Mouse (Mus musculus) stomach, postnatal 0 days (tissue): ENCODE measurements around the gene Lrrc32. TPM values are rescaled to one million over a fixed set of nuclear protein-coding genes. Genes with fewer than 3 reads are reported as not detected.

Experiments
- ATAC-seq: fragments of 200-750 bp; cut with Nextera tagmentation; 2 replicates; pipeline ENCODE4 v1.8.0; 2017; ENCODE audit not compliant: low FRiP score, low TSS enrichment
- DNase-seq: peaks from one replicate; pipeline ENCODE4 v3.0.0-alpha.2; 2016; ENCODE audit warnings: low spot score
- H3K27ac ChIP-seq: fragments of 300-500 bp; sonication (generic); replicated peaks from 2 replicates; pipeline ENCODE4 v1.5.1; 2014; ENCODE audit warnings: mild to moderate bottlenecking, control low read depth
- H3K27me3 ChIP-seq: fragments of 300-500 bp; sonication (generic); 2 replicates; pipeline ENCODE4 v1.6.1; 2014; ENCODE audit warnings: low read length; ENCODE audit not compliant: control insufficient read depth, insufficient read depth
- H3K36me3 ChIP-seq: fragments of 300-500 bp; sonication (generic); 2 replicates; pipeline ENCODE4 v1.6.1; 2014; ENCODE audit warnings: low read length, mixed read lengths; ENCODE audit not compliant: control insufficient read depth, insufficient read depth
- H3K4me1 ChIP-seq: fragments of 300-500 bp; sonication (generic); replicated peaks from 2 replicates; pipeline ENCODE4 v1.6.1; 2014; ENCODE audit warnings: antibody characterized with exemption; ENCODE audit not compliant: control insufficient read depth, insufficient read depth
- H3K4me2 ChIP-seq: fragments of 300-500 bp; sonication (generic); replicated peaks from 2 replicates; pipeline ENCODE4 v1.6.1; 2014; ENCODE audit warnings: low read depth, mild to moderate bottlenecking, control low read depth, moderate library complexity
- H3K4me3 ChIP-seq: fragments of 300-500 bp; sonication (generic); 2 replicates; pipeline ENCODE4 v1.5.1; 2014; ENCODE audit warnings: low read depth, low read length, control low read depth
- H3K9ac ChIP-seq: fragments of 300-500 bp; sonication (generic); 2 replicates; pipeline ENCODE4 v1.6.1; 2014; ENCODE audit warnings: mild to moderate bottlenecking, low read length, control low read depth, mixed read lengths
- H3K9me3 ChIP-seq: fragments of 300-500 bp; sonication (generic); 2 replicates; pipeline ENCODE4 v1.6.1; 2016; ENCODE audit warnings: low read length; ENCODE audit not compliant: control insufficient read depth
- CTCF ChIP-seq: IDR thresholded peaks from 2 replicates; pipeline ENCODE4 v1.5.1; 2016; ENCODE audit warnings: antibody characterized with exemption, low read depth, mild to moderate bottlenecking, moderate library complexity
- EP300 ChIP-seq: optimal IDR thresholded peaks from 2 replicates; pipeline ENCODE3; 2016; ENCODE audit warnings: antibody characterized with exemption
- WGBS: fragments of 180-500 bp; shearing (Covaris S2); extraction: QIAGEN DNeasy Blood & Tissue Kit; methylation state at CpG from one replicate; pipeline ENCODE4 v1.1.7; 2014; 5-methylcytosine and 5-hydroxymethylcytosine counted together
- polyA plus RNA-seq: library from polyadenylated mRNA; unstranded; fragments of >200 nt; fragmentation: Nextera tagmentation; extraction: Ambion mirVana; gene quantifications from 2 replicates; pipeline ENCODE4 v1.2.1, GENCODE M21; 2015

Lrrc32 gene
- polyA plus RNA-seq, 1 experiment from 2014 or later = 3.6 TPM

DNA sequence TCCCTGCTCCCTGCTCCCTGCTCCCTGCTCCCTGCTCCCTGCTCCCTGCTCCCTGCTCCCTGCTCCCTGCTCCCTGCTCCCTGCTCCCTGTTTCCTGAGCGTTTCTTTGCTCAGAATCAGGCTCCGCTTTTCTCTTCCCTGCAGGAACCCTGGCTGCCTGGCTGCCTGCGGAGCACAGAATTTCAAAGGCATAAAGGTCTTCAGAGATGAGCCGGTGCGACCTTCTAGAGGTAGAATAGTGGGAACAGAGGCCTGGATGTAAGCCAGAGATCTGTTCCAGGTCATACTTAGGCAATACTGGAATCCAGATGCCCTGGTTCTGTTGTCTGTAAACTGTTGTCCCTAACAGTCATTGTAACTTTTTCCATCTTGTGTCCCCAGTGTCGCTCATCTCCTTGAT lies 35.3 kb downstream of the Lrrc32 start:
- ATAC-seq = no peak

DNA sequence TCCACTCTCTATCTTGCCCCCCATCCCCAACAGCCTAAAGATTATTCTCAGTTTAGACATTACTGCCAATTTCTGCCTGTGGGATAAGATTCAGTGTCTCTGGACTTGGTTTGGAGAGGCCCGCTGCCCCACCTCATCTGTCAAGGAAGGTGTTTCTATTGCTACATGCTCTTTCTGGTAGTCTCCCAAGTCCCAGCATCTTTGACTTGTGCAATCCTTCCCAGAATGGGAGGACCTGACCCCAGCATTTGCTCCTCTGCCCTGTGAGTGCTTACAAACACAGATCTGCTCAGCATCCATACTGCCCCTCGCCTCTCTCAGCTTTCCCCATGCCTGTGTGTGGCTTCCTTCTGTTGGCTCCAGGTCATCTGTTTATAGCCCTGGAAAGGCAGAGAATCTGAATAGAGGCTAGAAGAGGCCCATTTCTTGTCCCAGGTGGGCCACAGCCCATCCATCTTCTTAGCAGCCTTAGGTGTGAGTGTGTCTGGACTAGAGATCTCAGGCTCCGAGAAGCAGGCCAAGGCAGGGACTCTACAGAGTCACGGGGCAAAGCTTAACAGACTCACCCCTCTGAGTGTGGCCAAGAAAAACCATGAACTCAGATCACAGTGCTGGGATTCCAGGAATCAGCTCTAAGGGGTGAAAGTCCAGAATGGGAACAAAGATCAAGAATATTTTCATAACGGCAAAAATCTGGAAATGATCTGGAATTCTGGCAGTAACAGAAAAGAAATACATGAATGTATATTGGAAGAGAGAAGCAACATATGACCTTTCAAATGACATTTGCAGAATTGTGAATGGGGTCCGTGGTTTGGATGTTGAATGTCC lies 36.0 kb downstream of the Lrrc32 start:
- no peak overlapping the region for H3K4me3 ChIP-seq
- TF ChIP-seq CTCF (no peak), EP300 (no peak)
- H3K4me1 ChIP-seq = peaks cover 9% of the 10 kb centered on the region; the same call in 1 of the 2 replicates
- no peaks in the 10 kb centered on the region for H3K9me3 ChIP-seq
- H3K9ac ChIP-seq = no peak overlapping the region
- peak overlapping the region; percentile 56 for H3K27ac ChIP-seq
- 62% methylated on average over 6 of the region's 6 CpGs for WGBS
- DNase-seq = no peak
- no peak overlapping the region for H3K4me2 ChIP-seq
- H3K27me3 ChIP-seq = no peaks in the 10 kb centered on the region
- no peaks in the 10 kb centered on the region for H3K36me3 ChIP-seq
- ATAC-seq = 0 out of 2 replicates have a peak, but pooled peaks have one; percentile 14

More for the DNA sequence above, 35.3 kb downstream of the Lrrc32 start:
- TF ChIP-seq EP300 (no peak), CTCF (no peak)
- Histone ChIP-seq H3K27me3 (no peaks in the 10 kb centered on the region), H3K4me3 (no peak overlapping the region), H3K4me2 (no peak overlapping the region), H3K9me3 (no peaks in the 10 kb centered on the region), H3K4me1 (peaks cover 9% of the 10 kb centered on the region; the same call in 1 of the 2 replicates), H3K9ac (no peak overlapping the region), H3K36me3 (no peaks in the 10 kb centered on the region), H3K27ac (peak overlapping the region; percentile 73)
- DNase-seq = no peak
- WGBS = 40% methylated on average over 6 of the region's 6 CpGs

DNA sequence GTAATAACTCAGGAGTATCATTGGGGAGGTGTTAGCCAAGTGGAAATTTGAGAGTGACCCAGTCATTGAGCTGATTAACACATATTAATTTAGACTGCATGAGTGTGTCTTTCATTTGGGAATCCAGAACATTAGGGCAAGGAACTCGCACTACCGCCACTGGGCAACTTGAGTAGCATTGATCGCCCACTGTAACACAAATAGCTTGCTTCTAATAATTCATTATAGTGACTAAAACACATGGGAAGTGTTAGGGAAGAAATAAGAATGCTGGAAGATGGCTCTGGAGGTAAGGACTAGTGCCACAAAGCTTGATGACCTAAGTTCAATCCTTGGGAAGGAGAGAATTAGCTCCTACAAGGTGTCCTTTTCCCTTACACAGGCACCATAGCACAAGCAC lies 38.0 kb downstream of the Lrrc32 start:
- DNase-seq (no peak), ATAC-seq (no peak)
- H3K4me2 ChIP-seq = no peak overlapping the region
- H3K27ac ChIP-seq = no peak overlapping the region
- H3K4me1 ChIP-seq = peaks cover 9% of the 10 kb centered on the region; the same call in 1 of the 2 replicates
- no peak overlapping the region for H3K4me3 ChIP-seq
- no peaks in the 10 kb centered on the region for H3K27me3 ChIP-seq
- H3K9ac ChIP-seq = no peak overlapping the region
- H3K9me3 ChIP-seq = no peaks in the 10 kb centered on the region
- TF ChIP-seq CTCF = no peak
- TF ChIP-seq EP300 = no peak
- no peaks in the 10 kb centered on the region for H3K36me3 ChIP-seq
- 97% methylated on average over 3 of the region's 3 CpGs for WGBS

DNA sequence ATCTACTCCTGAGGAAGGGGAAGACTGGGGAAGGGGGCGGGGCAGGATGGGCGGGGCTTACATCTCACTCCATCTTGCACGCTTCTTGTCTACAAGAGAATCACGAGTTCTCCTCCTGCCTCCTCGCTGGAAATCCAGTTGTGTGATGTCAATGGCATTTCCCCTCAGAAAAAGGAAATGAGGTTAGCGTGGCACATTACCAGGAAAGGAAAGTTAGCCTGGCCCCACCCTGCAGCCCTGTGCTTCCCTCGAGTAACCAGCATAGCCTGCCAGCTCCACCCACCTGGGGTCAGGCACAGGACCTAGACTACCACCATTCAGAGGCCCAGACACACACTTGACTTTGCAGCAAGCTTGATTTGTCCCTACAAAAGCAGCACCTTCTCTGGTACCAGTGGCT lies 42.5 kb downstream of the Lrrc32 start:
- no peaks in the 10 kb centered on the region for H3K36me3 ChIP-seq
- H3K4me3 ChIP-seq = no peak overlapping the region
- DNase-seq (no peak), ATAC-seq (no peak)
- no peak for TF ChIP-seq CTCF
- no peak for TF ChIP-seq EP300
- no peak overlapping the region for H3K4me2 ChIP-seq
- no peak overlapping the region for H3K9ac ChIP-seq
- no peaks in the 10 kb centered on the region for H3K27me3 ChIP-seq
- H3K27ac ChIP-seq = no peak overlapping the region
- 63% methylated on average over 7 of the region's 7 CpGs for WGBS
- H3K4me1 ChIP-seq = no peaks in the 10 kb centered on the region; the same call in 1 of the 2 replicates
- H3K9me3 ChIP-seq = no peaks in the 10 kb centered on the region

DNA sequence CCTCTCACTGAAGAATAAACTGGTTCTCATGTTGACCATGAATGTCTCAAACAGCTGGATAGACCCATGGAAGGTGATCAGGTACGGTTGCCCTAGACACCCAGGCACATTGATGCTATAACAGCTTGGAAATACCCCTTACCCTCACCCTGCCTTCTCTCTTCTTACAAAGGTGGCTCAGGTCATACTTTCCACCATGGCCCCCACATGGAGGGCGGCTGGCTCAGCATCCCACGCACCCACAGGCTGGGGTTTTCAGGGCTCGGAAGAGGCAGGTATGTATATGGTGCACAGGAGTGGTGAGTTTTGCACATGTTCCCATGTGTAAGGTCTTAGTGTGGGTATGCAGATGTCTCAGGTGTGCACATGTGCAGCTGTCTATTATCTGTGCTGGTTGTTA lies 43.9 kb downstream of the Lrrc32 start:
- H3K9me3 ChIP-seq = no peaks in the 10 kb centered on the region
- H3K27me3 ChIP-seq = no peaks in the 10 kb centered on the region
- TF ChIP-seq CTCF = no peak
- no peak for TF ChIP-seq EP300
- H3K36me3 ChIP-seq = no peaks in the 10 kb centered on the region
- no peak for ATAC-seq
- H3K9ac ChIP-seq = no peak overlapping the region
- 86% methylated on average over 4 of the region's 4 CpGs for WGBS
- no peak for DNase-seq
- H3K4me3 ChIP-seq = no peak overlapping the region
- no peak overlapping the region for H3K27ac ChIP-seq
- H3K4me2 ChIP-seq = no peak overlapping the region
- H3K4me1 ChIP-seq = peaks cover 4% of the 10 kb centered on the region; the same call in 1 of the 2 replicates

DNA sequence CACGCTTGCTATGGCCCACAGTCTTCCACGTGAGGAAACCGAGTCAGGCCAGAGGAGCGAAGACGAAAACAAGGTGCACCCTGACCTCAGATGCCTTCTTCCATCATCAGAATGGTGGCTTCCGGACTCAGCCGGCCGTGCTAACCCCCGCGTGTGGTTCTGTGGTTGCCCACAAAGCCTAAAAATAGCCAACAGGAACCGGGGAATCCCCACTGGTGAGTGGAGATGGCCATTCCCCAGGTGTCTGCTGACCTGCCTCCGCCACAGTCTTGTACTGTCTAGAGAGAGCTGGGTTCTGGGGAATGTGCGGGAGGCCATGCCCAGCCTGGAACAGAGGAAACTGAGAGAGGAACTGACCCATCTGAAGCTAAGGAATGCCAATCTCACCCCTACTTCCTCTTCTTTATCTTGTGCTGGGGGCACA lies 45.4 kb downstream of the Lrrc32 start:
- Histone ChIP-seq H3K9me3 (no peaks in the 10 kb centered on the region), H3K4me3 (no peak overlapping the region), H3K27ac (no peak overlapping the region), H3K4me1 (peaks cover 4% of the 10 kb centered on the region; the same call in 1 of the 2 replicates), H3K36me3 (no peaks in the 10 kb centered on the region), H3K9ac (no peak overlapping the region), H3K27me3 (no peaks in the 10 kb centered on the region), H3K4me2 (no peak overlapping the region)
- no peak for TF ChIP-seq EP300
- TF ChIP-seq CTCF = no peak
- WGBS = 87% methylated on average over 13 of the region's 13 CpGs
- DNase-seq (no peak), ATAC-seq (no peak)
